Mouse (Mus musculus) neural tube, embryonic 11.5 days (tissue): ENCODE data around the gene Nsun3. TPM values are rescaled to one million over a fixed set of nuclear protein-coding genes. Genes with fewer than 3 reads are reported as not detected.

Experiments used
- ATAC-seq: fragments of 200-750 bp; cut with Nextera tagmentation; 2 replicates; pipeline ENCODE4 v1.8.0; 2017; ENCODE audit warnings: moderate number of reproducible peaks, mild to moderate bottlenecking, moderate TSS enrichment, moderate library complexity; ENCODE audit not compliant: insufficient read depth, low FRiP score, low TSS enrichment
- DNase-seq: peaks from one replicate; pipeline ENCODE4 v3.0.0-alpha.2; 2015; ENCODE audit warnings: low spot score
- H3K27ac ChIP-seq: fragments of 300-500 bp; sonication (generic); 2 replicates; pipeline ENCODE4 v1.5.1; 2014; ENCODE audit warnings: low read depth, mild to moderate bottlenecking, low read length
- H3K27me3 ChIP-seq: fragments of 300-500 bp; sonication (generic); 2 replicates; pipeline ENCODE4 v1.6.1; 2014; ENCODE audit warnings: mild to moderate bottlenecking, low read length, mixed read lengths; ENCODE audit not compliant: control insufficient read depth, insufficient read depth
- H3K36me3 ChIP-seq: fragments of 300-500 bp; sonication (generic); 2 replicates; pipeline ENCODE4 v1.6.1; 2014; ENCODE audit warnings: mild to moderate bottlenecking, low read length, moderate library complexity, mixed read lengths; ENCODE audit not compliant: control insufficient read depth, insufficient read depth
- H3K4me1 ChIP-seq: fragments of 300-500 bp; sonication (generic); 2 replicates; pipeline ENCODE4 v1.6.1; 2014; ENCODE audit warnings: low read length, mixed read lengths; ENCODE audit not compliant: control insufficient read depth, insufficient read depth
- H3K4me2 ChIP-seq: fragments of 300-500 bp; sonication (generic); 2 replicates; pipeline ENCODE4 v1.6.1; 2014; ENCODE audit warnings: low read depth, mild to moderate bottlenecking, moderate library complexity
- H3K4me3 ChIP-seq: fragments of 300-500 bp; sonication (generic); 2 replicates; pipeline ENCODE4 v1.5.1; 2014; ENCODE audit warnings: low read depth, low read length
- H3K9ac ChIP-seq: fragments of 300-500 bp; sonication (generic); 2 replicates; pipeline ENCODE4 v1.6.1; 2014; ENCODE audit warnings: mild to moderate bottlenecking, low read length
- H3K9me3 ChIP-seq: fragments of 300-500 bp; sonication (generic); 2 replicates; pipeline ENCODE4 v1.6.1; 2016; ENCODE audit warnings: low read length; ENCODE audit not compliant: control insufficient read depth
- WGBS: fragments of 180-500 bp; shearing (Covaris S2); extraction: QIAGEN DNeasy Blood & Tissue Kit; methylation state at CpG from one replicate; pipeline ENCODE4 v1.1.7; 2014; 5-methylcytosine and 5-hydroxymethylcytosine counted together
- polyA plus RNA-seq: library from polyadenylated mRNA; unstranded; fragments of >200 nt; fragmentation: Nextera tagmentation; extraction: Ambion mirVana; gene quantifications from 2 replicates; pipeline ENCODE4 v1.2.1, GENCODE M21; 2014

Nsun3 gene
- 9.3 and 11.8 TPM in 2 replicates for polyA plus RNA-seq

DNA sequence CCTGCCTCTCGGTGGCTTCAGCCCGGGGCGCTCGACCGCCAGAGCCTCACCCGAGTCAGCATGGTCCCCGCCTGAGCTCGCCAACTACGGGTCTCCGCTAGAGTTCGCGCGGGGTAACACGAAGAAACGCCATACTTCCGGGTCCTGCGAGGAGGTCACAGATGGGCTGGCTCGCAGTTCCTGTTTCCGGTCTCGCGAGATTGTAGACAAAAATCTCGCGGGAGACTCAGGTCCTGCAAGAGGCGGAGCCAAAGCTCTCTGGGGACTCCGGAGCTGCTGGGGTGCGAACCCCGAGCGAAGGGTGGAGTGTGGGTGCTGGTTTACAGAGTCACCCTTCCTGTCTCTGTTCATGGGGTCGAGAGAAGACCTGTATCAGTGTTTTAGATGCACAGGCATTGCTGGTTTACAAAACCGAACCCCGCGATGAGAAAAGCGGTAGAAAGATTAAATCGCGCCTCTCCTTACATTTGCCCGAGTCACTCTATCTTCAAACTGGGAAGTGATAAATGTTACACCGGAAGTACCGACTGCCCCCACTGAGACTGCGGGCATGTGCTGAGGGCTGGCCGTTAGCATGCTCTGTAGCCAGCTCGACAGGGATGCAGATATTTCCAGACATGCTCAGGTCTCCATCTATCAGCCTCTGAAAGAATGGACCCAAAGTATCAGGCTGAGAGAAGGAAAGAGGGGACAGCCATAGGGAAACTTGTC, at the start of gene Nsun3:
Nsun3 (minus strand) TSS at position 198 of the 711 bp plus-strand sequence.
- ATAC-seq (peak; percentile 89), DNase-seq (peak; percentile 94)
- Histone ChIP-seq H3K4me2 (peak within 1 kb of the TSS; percentile 61), H3K9me3 (no peaks in the 10 kb centered on the region), H3K4me1 (peaks cover 6% of the 10 kb centered on the region; the same call in 1 of the 2 replicates), H3K27me3 (no peaks in the 10 kb centered on the region), H3K9ac (peak within 1 kb of the TSS; percentile 86), H3K4me3 (peak within 1 kb of the TSS; percentile 73), H3K27ac (peak within 1 kb of the TSS; percentile 72), H3K36me3 (no peaks in the 10 kb centered on the region)
- whole genome bisulfite sequencing = 2% methylated on average over 41 of the region's 41 CpGs

DNA sequence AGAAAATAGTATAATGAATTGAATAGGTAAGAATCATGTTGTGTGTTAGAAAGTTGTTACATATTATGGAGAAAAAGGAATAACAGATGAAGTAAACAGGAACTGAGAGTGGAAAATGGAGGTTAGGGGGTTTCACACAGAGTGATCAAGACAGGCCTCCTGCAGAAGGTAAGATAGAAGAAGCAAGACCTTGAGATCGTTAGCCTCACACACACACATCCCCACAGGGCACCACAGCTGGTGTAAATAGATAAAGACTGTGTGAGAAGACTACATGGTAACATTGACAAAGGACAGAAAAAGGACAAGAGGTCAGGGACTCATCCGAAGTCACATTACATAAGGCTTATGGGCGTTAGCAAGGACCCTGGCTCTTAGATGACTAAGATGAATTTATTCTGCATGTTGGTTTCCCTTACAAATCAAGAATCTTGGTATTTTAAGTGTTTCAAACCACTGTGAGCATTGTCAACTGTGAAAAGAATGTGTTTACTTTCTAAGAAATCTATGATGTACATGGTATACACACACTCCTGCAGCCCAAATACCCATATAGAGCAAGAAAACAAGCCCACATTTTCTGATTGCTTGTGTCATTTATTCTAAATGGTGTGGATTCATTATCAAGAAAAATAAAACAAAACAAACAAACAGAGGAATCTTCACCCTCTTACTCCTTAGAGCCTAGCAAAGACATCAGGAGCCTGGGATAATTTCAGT, 47.6 kb upstream of the Nsun3 start:
- no peak overlapping the region for H3K9ac ChIP-seq
- H3K4me3 ChIP-seq = no peak overlapping the region
- no peaks in the 10 kb centered on the region for H3K4me1 ChIP-seq
- 52% methylated on average over 3 of the region's 3 CpGs for WGBS
- H3K27ac ChIP-seq = no peak overlapping the region
- no peaks in the 10 kb centered on the region for H3K27me3 ChIP-seq
- no peak for DNase-seq
- no peak for ATAC-seq
- H3K36me3 ChIP-seq = no peaks in the 10 kb centered on the region
- H3K4me2 ChIP-seq = no peak overlapping the region
- H3K9me3 ChIP-seq = no peaks in the 10 kb centered on the region

DNA sequence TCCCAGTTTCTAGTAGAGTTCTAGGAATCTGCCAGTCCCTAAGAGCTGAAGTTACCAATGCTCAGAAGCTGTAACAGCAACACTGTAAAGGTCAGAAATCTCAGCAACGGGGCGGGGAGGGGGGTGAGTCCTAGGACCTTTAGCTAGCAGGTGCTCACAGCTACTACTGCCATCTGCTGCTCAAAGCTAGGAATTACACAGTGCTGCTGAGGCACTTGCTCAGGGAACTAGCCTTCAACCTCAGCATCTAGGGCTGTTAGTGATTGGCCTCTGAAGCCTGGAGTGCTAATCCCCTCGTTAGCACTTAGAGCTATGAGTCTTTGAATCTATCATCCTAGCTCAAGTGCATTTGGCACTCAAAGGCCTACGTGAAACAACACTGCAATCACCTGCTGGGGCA, 45.9 kb upstream of the Nsun3 start:
- WGBS = 15% methylated on average over 4 of the region's 4 CpGs
- H3K9ac ChIP-seq = no peak overlapping the region
- peak; percentile 58; the same call in 1 of the 2 replicates for ATAC-seq
- no peak overlapping the region for H3K4me3 ChIP-seq
- no peaks in the 10 kb centered on the region for H3K27me3 ChIP-seq
- no peaks in the 10 kb centered on the region for H3K9me3 ChIP-seq
- peak; percentile 48 for DNase-seq
- no peaks in the 10 kb centered on the region for H3K36me3 ChIP-seq
- no peak overlapping the region for H3K4me2 ChIP-seq
- no peaks in the 10 kb centered on the region for H3K4me1 ChIP-seq
- no peak overlapping the region for H3K27ac ChIP-seq

- Histone ChIP-seq H3K27me3 (no peaks in the 10 kb centered on the region), H3K4me3 (no peak overlapping the region), H3K27ac (no peak overlapping the region), H3K9me3 (no peaks in the 10 kb centered on the region), H3K4me1 (no peaks in the 10 kb centered on the region), H3K9ac (no peak overlapping the region), H3K36me3 (no peaks in the 10 kb centered on the region), H3K4me2 (no peak overlapping the region)
- no peak for ATAC-seq
- DNase-seq = no peak
- WGBS = 91% methylated on average over 2 of the region's 2 CpGs
These were observed 45.4 kb upstream of the Nsun3 start for GRCm38 (mm10) chr16:62832027-62832426.

- Histone ChIP-seq H3K36me3 (no peaks in the 10 kb centered on the region), H3K9ac (no peak overlapping the region), H3K27ac (no peak overlapping the region), H3K27me3 (no peaks in the 10 kb centered on the region), H3K4me2 (no peak overlapping the region), H3K4me1 (no peaks in the 10 kb centered on the region), H3K4me3 (no peak overlapping the region), H3K9me3 (no peaks in the 10 kb centered on the region)
- no peak for DNase-seq
- WGBS = 78% methylated on average over 12 of the region's 12 CpGs
- ATAC-seq = peak; percentile 16; the same call in 1 of the 2 replicates
These were observed 39.8 kb upstream of the Nsun3 start for GRCm38 (mm10) chr16:62826156-62827001.

DNA sequence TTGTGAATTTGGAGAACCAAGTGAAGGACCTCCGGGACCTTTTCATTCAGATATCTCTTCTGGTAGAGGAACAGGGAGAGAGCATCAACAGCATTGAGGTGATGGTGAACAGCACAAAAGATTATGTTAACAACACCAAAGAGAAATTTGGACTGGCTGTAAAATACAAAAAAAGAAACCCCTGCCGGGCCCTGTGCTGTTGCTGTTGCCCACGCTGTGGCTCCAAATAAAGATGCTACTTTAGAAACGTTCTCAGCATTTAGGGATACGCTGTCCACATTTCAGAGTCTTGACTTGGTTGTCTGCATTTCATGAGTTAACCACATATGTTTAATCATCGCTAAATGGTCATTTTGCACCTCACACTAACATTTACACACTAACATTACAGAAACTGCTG, 35.9 kb upstream of the Nsun3 start:
- H3K4me1 ChIP-seq = no peaks in the 10 kb centered on the region
- no peak overlapping the region for H3K9ac ChIP-seq
- H3K4me2 ChIP-seq = no peak overlapping the region
- no peaks in the 10 kb centered on the region for H3K36me3 ChIP-seq
- H3K9me3 ChIP-seq = no peaks in the 10 kb centered on the region
- DNase-seq = no peak
- no peak overlapping the region for H3K27ac ChIP-seq
- no peaks in the 10 kb centered on the region for H3K27me3 ChIP-seq
- WGBS = 96% methylated on average over 6 of the region's 6 CpGs
- ATAC-seq = no peak
- H3K4me3 ChIP-seq = no peak overlapping the region

- DNase-seq (no peak), ATAC-seq (no peak)
- Histone ChIP-seq H3K9ac (no peak within 1 kb of the TSS), H3K36me3 (no peaks in the 10 kb centered on the region), H3K27me3 (no peaks in the 10 kb centered on the region), H3K4me3 (no peak within 1 kb of the TSS), H3K9me3 (no peaks in the 10 kb centered on the region), H3K4me2 (no peak within 1 kb of the TSS), H3K27ac (no peak within 1 kb of the TSS), H3K4me1 (no peaks in the 10 kb centered on the region)
- WGBS = 85% methylated on average over 5 of the region's 5 CpGs
These were observed 27.9 kb upstream of the Nsun3 start, which contains the start of gene Stx19 for GRCm38 (mm10) chr16:62814491-62814890. TSS of gene Stx19 (plus strand) at chr16:62814676.

DNA sequence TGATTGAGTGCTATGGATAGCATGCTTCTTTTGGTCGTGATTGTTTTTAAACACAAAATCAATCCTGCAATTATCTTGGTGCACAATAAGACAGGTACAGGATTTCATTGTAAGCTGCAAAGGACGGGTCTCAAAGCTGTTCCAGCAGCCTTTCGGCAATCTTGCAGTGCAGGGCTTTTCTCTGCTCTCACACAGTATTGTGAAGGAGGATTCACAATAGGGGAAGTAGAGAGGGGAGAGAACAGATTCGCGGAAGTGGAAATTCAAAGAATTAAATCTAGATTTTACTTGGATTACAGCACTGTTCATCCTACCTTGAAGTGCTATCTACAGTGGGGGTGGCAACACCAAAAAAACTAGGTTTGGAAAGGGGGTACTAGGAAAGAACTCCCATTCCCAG, 27.2 kb upstream of the Nsun3 start:
- ATAC-seq = no peak

More for the DNA sequence above, 27.2 kb upstream of the Nsun3 start:
- Histone ChIP-seq H3K27ac (no peak overlapping the region), H3K9ac (no peak overlapping the region), H3K4me2 (no peak overlapping the region), H3K9me3 (no peaks in the 10 kb centered on the region), H3K27me3 (no peaks in the 10 kb centered on the region), H3K4me1 (no peaks in the 10 kb centered on the region), H3K4me3 (no peak overlapping the region), H3K36me3 (no peaks in the 10 kb centered on the region)
- 84% methylated on average over 5 of the region's 5 CpGs for WGBS
- no peak for DNase-seq
